Mouse (Mus musculus) left cerebral cortex, postnatal 25 days (tissue): Measurements from ENCODE around the gene 7530416G11Rik. TPM values are rescaled to one million over a fixed set of nuclear protein-coding genes. Genes with fewer than 3 reads are reported as not detected.

Source experiments
- DNase-seq, 2 experiments: peaks; one replicate each; pipeline ENCODE4 v3.0.0; 2022; ENCODE audit warnings: low spot score in 2 of 2, mixed read lengths in 1 of 2
- intact Hi-C: fragments of 180-260 bp; cut with DNase I; formaldehyde crosslinking; loops from one replicate; pipeline ENCODE4 v1.15.1; 2025
- total RNA-seq, 2 experiments: library from RNA; stranded (reverse); gene quantifications; 2 replicates each; pipeline ENCODE4 v1.2.3; 2021

7530416G11Rik gene
- total RNA-seq, 2 experiments from 2014 or later = not detected

- intact Hi-C loops = loop anchor here (5.0 kb wide), 1 partner anchor 162 kb away; no protein-coding TSS in a partner anchor
- DNase-seq = no peak
These were observed 13.3 kb downstream of the 7530416G11Rik start for GRCm38 (mm10) chr15:85489751-85490150.

GRCm38 (mm10) chr15:85488900-85489299 is 14.1 kb downstream of the 7530416G11Rik start:
- intact Hi-C loops = no loop called here
- no peak for DNase-seq

- no peak for DNase-seq
- intact Hi-C loops = no loop called here
These were observed 22.4 kb downstream of the 7530416G11Rik start for GRCm38 (mm10) chr15:85480630-85481029.

GRCm38 (mm10) chr15:85479919-85480318 is 23.1 kb downstream of the 7530416G11Rik start:
- no peak for DNase-seq
- intact Hi-C loops = loop anchor here (2.0 to 5.0 kb wide), 3 partner anchors 103 to 213 kb away; partner anchors contain the start of gene Wnt7b

- no peak for DNase-seq
- intact Hi-C loops = loop anchor here (2.0 to 5.0 kb wide), 3 partner anchors 103 to 212 kb away; partner anchors contain the start of gene Wnt7b
These were observed 23.7 kb downstream of the 7530416G11Rik start for GRCm38 (mm10) chr15:85479365-85479764.

GRCm38 (mm10) chr15:85477584-85477983 is 25.4 kb downstream of the 7530416G11Rik start:
- DNase-seq = no peak
- intact Hi-C loops = loop anchor here (5.0 kb wide), 2 partner anchors 160 to 210 kb away; no protein-coding TSS in a partner anchor

GRCm38 (mm10) chr15:85474697-85475096 is 28.3 kb downstream of the 7530416G11Rik start:
- intact Hi-C loops = loop anchor here (5.0 kb wide), 2 partner anchors 157 to 207 kb away; no protein-coding TSS in a partner anchor
- no peak for DNase-seq

- no peak for DNase-seq
- intact Hi-C loops = no loop called here
These were observed 33.6 kb downstream of the 7530416G11Rik start for GRCm38 (mm10) chr15:85469401-85469800.

- peak in 1 of 2 experiments; percentile 72 for DNase-seq
These were observed 36.5 kb downstream of the 7530416G11Rik start for GRCm38 (mm10) chr15:85466456-85467067.

GRCm38 (mm10) chr15:85464823-85465565 is 38.0 kb downstream of the 7530416G11Rik start:
- peak in 1 of 2 experiments; percentile 45 for DNase-seq
- intact Hi-C loops = loop anchor here (2.0 kb wide), 1 partner anchor 36 kb away; no protein-coding TSS in a partner anchor

More at GRCm38 (mm10) chr15:85466456-85467067, 36.5 kb downstream of the 7530416G11Rik start:
- intact Hi-C loops = no loop called here

- DNase-seq = no peak
- intact Hi-C loops = loop anchor here (2.0 kb wide), 1 partner anchor 35 kb away; no protein-coding TSS in a partner anchor
These were observed 38.8 kb downstream of the 7530416G11Rik start for GRCm38 (mm10) chr15:85464190-85464589.

- intact Hi-C loops = no loop called here
- no peak for DNase-seq
These were observed 39.8 kb downstream of the 7530416G11Rik start for GRCm38 (mm10) chr15:85463027-85463790.

GRCm38 (mm10) chr15:85462138-85462537 is 40.9 kb downstream of the 7530416G11Rik start:
- intact Hi-C loops = loop anchor here (1.0 kb wide), 1 partner anchor 59 kb away; no protein-coding TSS in a partner anchor
- peak in 1 of 2 experiments; percentile 86 for DNase-seq

GRCm38 (mm10) chr15:85461541-85461940 is 41.5 kb downstream of the 7530416G11Rik start:
- intact Hi-C loops = no loop called here
- DNase-seq = no peak

GRCm38 (mm10) chr15:85458631-85459082 is 44.4 kb downstream of the 7530416G11Rik start:
- no peak for DNase-seq
- intact Hi-C loops = no loop called here

GRCm38 (mm10) chr15:85457838-85458237 is 45.2 kb downstream of the 7530416G11Rik start:
- no peak for DNase-seq
- intact Hi-C loops = no loop called here

GRCm38 (mm10) chr15:85456891-85457290 is 46.1 kb downstream of the 7530416G11Rik start:
- no peak for DNase-seq
- intact Hi-C loops = no loop called here

GRCm38 (mm10) chr15:85446652-85447051 is 56.4 kb downstream of the 7530416G11Rik start:
- intact Hi-C loops = no loop called here
- DNase-seq = no peak
